Mouse (Mus musculus) heart, adult 2 months (tissue): ENCODE measurements around the gene Birc5. TPM values are rescaled to one million over a fixed set of nuclear protein-coding genes. Genes with fewer than 3 reads are reported as not detected.

Experiments
- DNase-seq, 2 experiments: peaks; one replicate each; pipeline ENCODE4 v3.0.0; 2021
- H3K27ac ChIP-seq: fragments of 200-600 bp; 2 replicates; pipeline ENCODE4 v1.8.1; 2022
- H3K27me3 ChIP-seq: fragments of 200-500 bp; 2 replicates; pipeline ENCODE4 v1.6.1; 2012; ENCODE audit warnings: mild to moderate bottlenecking, low read length, inconsistent platforms, mixed read lengths; ENCODE audit not compliant: control insufficient read depth, insufficient read depth
- H3K36me3 ChIP-seq: fragments of 200-500 bp; 2 replicates; pipeline ENCODE4 v1.6.1; 2012; ENCODE audit warnings: low read length, inconsistent platforms; ENCODE audit not compliant: control insufficient read depth, insufficient read depth
- H3K4me1 ChIP-seq: fragments of 200-500 bp; 2 replicates; pipeline ENCODE4 v1.6.1; 2011; ENCODE audit warnings: low read length; ENCODE audit not compliant: control insufficient read depth, insufficient read depth
- H3K4me3 ChIP-seq: fragments of 200-600 bp; 2 replicates; pipeline ENCODE4 v1.8.1; 2022
- H3K79me2 ChIP-seq: fragments of 200-500 bp; replicated peaks from 2 replicates; pipeline ENCODE4 v1.6.1; 2012; ENCODE audit warnings: mild to moderate bottlenecking, inconsistent platforms, low read length, moderate library complexity, mixed read lengths; ENCODE audit not compliant: control insufficient read depth, insufficient read depth
- H3K9ac ChIP-seq: fragments of 200-500 bp; 2 replicates; pipeline ENCODE4 v1.6.1; 2012; ENCODE audit warnings: low read depth, mild to moderate bottlenecking, control low read depth, inconsistent platforms, low read length, mixed read lengths
- CTCF ChIP-seq: fragments of 200-600 bp; IDR thresholded peaks from 2 replicates; pipeline ENCODE4 v1.8.1; 2022; ENCODE audit warnings: antibody characterized with exemption, mild to moderate bottlenecking, moderate library complexity
- EP300 ChIP-seq: fragments of 200-500 bp; IDR thresholded peaks from 2 replicates; pipeline ENCODE4 v1.6.1; 2011; ENCODE audit warnings: low read depth, low read length, control low read depth; ENCODE audit not compliant: insufficient read depth
- POLR2A ChIP-seq: fragments of 200-500 bp; IDR thresholded peaks from 2 replicates; pipeline ENCODE4 v1.6.1; 2011; ENCODE audit warnings: mild to moderate bottlenecking, low read depth, low read length, control low read depth; ENCODE audit not compliant: insufficient read depth
- WGBS: fragments of 180-500 bp; shearing (Covaris S2); methylation state at CpG from one replicate; pipeline ENCODE4 v1.1.7; 2018; 5-methylcytosine and 5-hydroxymethylcytosine counted together
- intact Hi-C: fragments of 180-260 bp; cut with DNase I; formaldehyde crosslinking; loops from one replicate; pipeline ENCODE4 v1.15.1; 2025
- polyA plus RNA-seq: library from polyadenylated mRNA; depleted of rRNA; stranded (reverse); fragments of >200 nt; gene quantifications from 2 replicates; pipeline ENCODE4 v1.2.3, GENCODE M21; 2012
- total RNA-seq, 2 experiments: library from RNA; stranded (reverse); gene quantifications; 2 replicates each; pipeline ENCODE4 v1.2.3; 2021

Gene Birc5
- total and polyA plus RNA-seq, 3 experiments, result 0.18 to 0.80 (median 0.35) TPM

GRCm38 (mm10) chr11:117816389-117816996 is 32.6 kb upstream of the Birc5 start:
- no peak overlapping the region for H3K9ac ChIP-seq
- intact Hi-C loops, result no loop called here
- no peak for TF ChIP-seq EP300
- TF ChIP-seq CTCF, result no peak
- no peak for TF ChIP-seq POLR2A
- H3K4me3 ChIP-seq, result no peak overlapping the region
- no peak overlapping the region for H3K27ac ChIP-seq
- H3K27me3 ChIP-seq, result no peaks in the 10 kb centered on the region
- WGBS, result 74% methylated on average over 13 of the region's 13 CpGs
- no peaks in the 10 kb centered on the region for H3K36me3 ChIP-seq
- H3K79me2 ChIP-seq, result peaks cover 1% of the 10 kb centered on the region
- DNase-seq, result no peak
- peaks cover 6% of the 10 kb centered on the region for H3K4me1 ChIP-seq

DNA sequence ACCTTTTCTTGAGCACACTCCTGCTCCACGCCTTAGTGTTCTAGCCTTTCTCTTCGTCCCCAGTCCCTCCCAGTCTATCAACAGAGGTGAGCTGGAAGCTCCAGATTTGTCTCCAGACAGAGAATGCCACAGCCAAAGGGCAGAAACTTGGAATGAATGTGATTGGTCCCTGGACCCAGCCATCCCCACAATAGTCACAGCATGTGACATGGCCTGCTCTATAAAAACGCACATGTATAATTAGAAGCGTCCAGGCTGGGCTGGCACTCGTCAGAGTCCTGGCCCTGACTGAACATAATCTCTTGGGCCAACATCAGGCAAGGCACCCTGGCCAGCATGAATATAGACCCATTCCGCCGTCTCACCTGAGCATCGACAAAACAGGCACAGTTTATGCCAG is 30.0 kb upstream of the Birc5 start:
- 46% methylated on average over 8 of the region's 8 CpGs for WGBS
- H3K27me3 ChIP-seq, result no peaks in the 10 kb centered on the region
- no peak overlapping the region for H3K4me3 ChIP-seq
- TF ChIP-seq EP300 (peak; percentile 94), POLR2A (peak; percentile 89), CTCF (no peak)
- H3K27ac ChIP-seq, result peak overlapping the region; percentile 85
- peak; percentile 55 to 80 for DNase-seq
- 0 out of 2 replicates have a peak overlapping the region, but pooled peaks have one; percentile 15 for H3K9ac ChIP-seq
- peaks cover 2% of the 10 kb centered on the region; the same call in 1 of the 2 replicates for H3K36me3 ChIP-seq
- H3K79me2 ChIP-seq, result no peaks in the 10 kb centered on the region
- H3K4me1 ChIP-seq, result peaks cover 14% of the 10 kb centered on the region
- intact Hi-C loops, result no loop called here

GRCm38 (mm10) chr11:117820173-117820572 is 28.9 kb upstream of the Birc5 start:
- Histone ChIP-seq H3K4me1 (peaks cover 21% of the 10 kb centered on the region), H3K27me3 (no peaks in the 10 kb centered on the region), H3K79me2 (no peaks in the 10 kb centered on the region), H3K27ac (peak overlapping the region; percentile 81; the same call in 1 of the 2 replicates), H3K9ac (no peak overlapping the region), H3K4me3 (no peak overlapping the region), H3K36me3 (peaks cover 2% of the 10 kb centered on the region; the same call in 1 of the 2 replicates)
- DNase-seq, result no peak
- WGBS, result 74% methylated on average over 7 of the region's 7 CpGs
- intact Hi-C loops, result loop anchor here (10.0 kb wide), 1 partner anchor 585 kb away; no protein-coding TSS in a partner anchor
- TF ChIP-seq EP300, result no peak
- no peak for TF ChIP-seq CTCF
- TF ChIP-seq POLR2A, result no peak

DNA sequence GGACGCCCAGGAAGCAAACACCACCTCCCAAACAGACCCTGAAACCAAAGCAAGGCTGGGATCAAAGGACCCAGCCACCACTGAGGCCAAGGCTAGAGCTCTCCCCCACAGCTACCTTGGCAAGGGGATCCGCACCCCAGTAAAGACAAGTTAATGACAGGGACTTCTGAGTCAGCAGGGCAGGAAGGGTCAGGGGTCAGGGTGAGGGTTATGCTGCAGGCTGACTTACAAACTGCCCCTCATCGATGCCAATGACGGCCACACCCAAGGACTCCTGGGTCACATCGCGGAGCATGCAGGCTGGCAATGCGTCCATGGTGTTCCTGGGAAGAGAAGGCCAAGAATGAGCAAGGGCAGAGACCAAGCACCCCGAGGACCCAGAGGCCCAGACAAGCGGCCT is 27.2 kb upstream of the Birc5 start:
- Histone ChIP-seq H3K79me2 (no peaks in the 10 kb centered on the region), H3K9ac (no peak overlapping the region), H3K4me3 (no peak overlapping the region), H3K27me3 (no peaks in the 10 kb centered on the region), H3K36me3 (peaks cover 2% of the 10 kb centered on the region; the same call in 1 of the 2 replicates), H3K4me1 (peaks cover 21% of the 10 kb centered on the region), H3K27ac (peak overlapping the region; percentile 67)
- 73% methylated on average over 9 of the region's 9 CpGs for WGBS
- intact Hi-C loops, result loop anchor here (10.0 kb wide), 1 partner anchor 587 kb away; no protein-coding TSS in a partner anchor
- TF ChIP-seq POLR2A, result no peak
- no peak for TF ChIP-seq EP300
- no peak for TF ChIP-seq CTCF
- peak in 1 of 2 experiments; percentile 19 for DNase-seq

- DNase-seq, result peak; percentile 51 to 52
- peak overlapping the region; percentile 67 for H3K27ac ChIP-seq
- peaks cover 23% of the 10 kb centered on the region for H3K4me1 ChIP-seq
- H3K79me2 ChIP-seq, result no peaks in the 10 kb centered on the region
- no peak for TF ChIP-seq EP300
- no peak for TF ChIP-seq CTCF
- no peak for TF ChIP-seq POLR2A
- intact Hi-C loops, result loop anchor here (1.0 to 10.0 kb wide), 2 partner anchors 12 to 588 kb away; no protein-coding TSS in a partner anchor
- H3K36me3 ChIP-seq, result peaks cover 2% of the 10 kb centered on the region; the same call in 1 of the 2 replicates
- H3K9ac ChIP-seq, result no peak overlapping the region
- WGBS, result 14% methylated on average over 7 of the region's 7 CpGs
- no peaks in the 10 kb centered on the region for H3K27me3 ChIP-seq
- H3K4me3 ChIP-seq, result no peak overlapping the region
Observed at GRCm38 (mm10) chr11:117822728-117823241, 26.3 kb upstream of the Birc5 start.

GRCm38 (mm10) chr11:117823411-117823810 is 25.6 kb upstream of the Birc5 start:
- peak in 1 of 2 experiments; percentile 19 for DNase-seq
- Histone ChIP-seq H3K27ac (peak overlapping the region; percentile 67), H3K4me3 (no peak overlapping the region), H3K9ac (no peak overlapping the region), H3K4me1 (peaks cover 29% of the 10 kb centered on the region), H3K79me2 (no peaks in the 10 kb centered on the region), H3K27me3 (no peaks in the 10 kb centered on the region), H3K36me3 (peaks cover 2% of the 10 kb centered on the region; the same call in 1 of the 2 replicates)
- no peak for TF ChIP-seq EP300
- TF ChIP-seq POLR2A, result no peak
- TF ChIP-seq CTCF, result no peak
- 75% methylated on average over 6 of the region's 6 CpGs for WGBS
- intact Hi-C loops, result loop anchor here (1.0 to 10.0 kb wide), 2 partner anchors 13 to 589 kb away; no protein-coding TSS in a partner anchor
